Mouse (Mus musculus) left cerebral cortex, adult 8-10 months (tissue): ENCODE results near the gene 9330182L06Rik. TPM values are rescaled to one million over a fixed set of nuclear protein-coding genes. Genes with fewer than 3 reads are reported as not detected.

Experiments used
- DNase-seq, 2 experiments: peaks; one replicate each; pipeline ENCODE4 v3.0.0; 2022; ENCODE audit warnings: low spot score in 2 of 2
- total RNA-seq, 4 experiments: library from RNA; stranded (reverse); gene quantifications; 2 replicates each; pipeline ENCODE4 v1.2.4; 2022

Gene 9330182L06Rik
- 10 to 100 TPM; 36.3 to 43.2 (median 40.0) TPM for total RNA-seq

- peak; percentile 68 to 76 for DNase-seq
Observed at GRCm38 (mm10) chr5:9265586-9266279, at the start of gene 9330182L06Rik. TSS of gene 9330182L06Rik (plus strand) at chr5:9266118.

GRCm38 (mm10) chr5:9227456-9228008, 38.4 kb upstream of the 9330182L06Rik start:
- no peak for DNase-seq

GRCm38 (mm10) chr5:9264361-9264760, 1.6 kb upstream of the 9330182L06Rik start:
- no peak for DNase-seq

GRCm38 (mm10) chr5:9266280-9266923, 484 bp downstream of the 9330182L06Rik start:
- DNase-seq: peak in 1 of 2 experiments; percentile 38

GRCm38 (mm10) chr5:9269666-9270065, 3.7 kb downstream of the 9330182L06Rik start:
- DNase-seq: no peak

- DNase-seq: no peak
Observed at GRCm38 (mm10) chr5:9272976-9273375, 7.1 kb downstream of the 9330182L06Rik start.

- DNase-seq: no peak
Observed at GRCm38 (mm10) chr5:9295777-9296549, 30.0 kb downstream of the 9330182L06Rik start.

GRCm38 (mm10) chr5:9296550-9296928, 30.6 kb downstream of the 9330182L06Rik start:
- DNase-seq: no peak

GRCm38 (mm10) chr5:9326863-9327262, 60.9 kb downstream of the 9330182L06Rik start:
- DNase-seq: no peak

GRCm38 (mm10) chr5:9327528-9327927, 61.6 kb downstream of the 9330182L06Rik start:
- DNase-seq: no peak

GRCm38 (mm10) chr5:9338756-9339510, 73.0 kb downstream of the 9330182L06Rik start:
- DNase-seq: no peak

- DNase-seq: no peak
Observed at GRCm38 (mm10) chr5:9339511-9340173, 73.7 kb downstream of the 9330182L06Rik start.

GRCm38 (mm10) chr5:9344581-9344980, 78.7 kb downstream of the 9330182L06Rik start:
- no peak for DNase-seq

- no peak for DNase-seq
Observed at GRCm38 (mm10) chr5:9345038-9345617, 79.2 kb downstream of the 9330182L06Rik start.

- DNase-seq: no peak
Observed at GRCm38 (mm10) chr5:9345625-9346024, 79.7 kb downstream of the 9330182L06Rik start.

- DNase-seq: no peak
Observed at GRCm38 (mm10) chr5:9346510-9346909, 80.6 kb downstream of the 9330182L06Rik start.

- no peak for DNase-seq
Observed at GRCm38 (mm10) chr5:9352163-9352562, 86.2 kb downstream of the 9330182L06Rik start.

GRCm38 (mm10) chr5:9352646-9353045, 86.7 kb downstream of the 9330182L06Rik start:
- DNase-seq: no peak

GRCm38 (mm10) chr5:9354257-9354656, 88.3 kb downstream of the 9330182L06Rik start:
- DNase-seq: no peak

GRCm38 (mm10) chr5:9358076-9358475, 92.2 kb downstream of the 9330182L06Rik start:
- DNase-seq: no peak
